Mouse (Mus musculus): ENCODE results near the gene Plcb2.

DNA sequence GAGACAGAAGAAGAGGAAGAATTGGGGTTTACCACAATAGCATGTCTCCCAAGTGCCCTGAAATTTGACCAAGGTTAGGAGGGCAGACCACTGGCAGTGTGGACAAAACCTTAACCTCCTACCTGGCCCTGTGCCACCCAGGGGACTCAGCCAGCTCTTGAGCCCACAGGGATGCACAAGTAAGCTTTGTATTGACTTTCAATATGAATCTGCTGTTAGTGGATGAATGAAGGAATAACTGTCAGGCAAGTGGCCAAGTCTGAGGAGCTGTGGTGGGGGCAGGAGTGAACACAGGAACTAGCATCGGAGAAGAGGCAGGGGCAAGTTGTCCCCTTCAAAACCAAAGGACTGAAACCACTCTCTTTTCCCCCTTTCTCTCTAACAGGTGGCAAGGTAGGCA, 47.2 kb upstream of the Plcb2 start:
- TF ChIP-seq ZC3H11A (IDR thresholded peaks at IDR 0.05; ENCODE audit: low read depth, low read length) (no peak), POLR2A (IDR thresholded peaks at IDR 0.05; ENCODE audit: control insufficient read depth in 1 of 2, insufficient read depth in 1 of 2, low read depth in 1 of 2, low read length in 2 of 2, poor library complexity in 1 of 2) (no peak), POLR2AphosphoS5 (IDR thresholded peaks at IDR 0.05; ENCODE audit: borderline replicate concordance, low read depth, low read length) (no peak), USF1 (IDR thresholded peaks at IDR 0.05; ENCODE audit: low read depth, low read length) (no peak), CTCF (IDR thresholded peaks at IDR 0.05 in 2 of 3, conservative IDR thresholded peaks at IDR 0.05 in 1 of 3; ENCODE audit: control insufficient read depth in 1 of 3, insufficient read depth in 1 of 3, low read depth in 2 of 3, low read length in 3 of 3, poor library complexity in 1 of 3, severe bottlenecking in 1 of 3) (no peak), SMC3 (IDR thresholded peaks at IDR 0.05; ENCODE audit: low read depth, low read length) (no peak), CHD1 (IDR thresholded peaks at IDR 0.05; ENCODE audit: low read depth, low read length) (no peak), BHLHE40 (IDR thresholded peaks at IDR 0.05; ENCODE audit: borderline replicate concordance, low read depth, low read length) (no peak)

All from MEL (cell line).